Mouse (Mus musculus): ENCODE measurements around the gene Gm8332.
"Not testable (repeated sequence)": the region's sequence is repeated elsewhere in the genome, so short reads cannot be mapped to it uniquely, and the experiment has no call there.

Gm8332 gene

DNA sequence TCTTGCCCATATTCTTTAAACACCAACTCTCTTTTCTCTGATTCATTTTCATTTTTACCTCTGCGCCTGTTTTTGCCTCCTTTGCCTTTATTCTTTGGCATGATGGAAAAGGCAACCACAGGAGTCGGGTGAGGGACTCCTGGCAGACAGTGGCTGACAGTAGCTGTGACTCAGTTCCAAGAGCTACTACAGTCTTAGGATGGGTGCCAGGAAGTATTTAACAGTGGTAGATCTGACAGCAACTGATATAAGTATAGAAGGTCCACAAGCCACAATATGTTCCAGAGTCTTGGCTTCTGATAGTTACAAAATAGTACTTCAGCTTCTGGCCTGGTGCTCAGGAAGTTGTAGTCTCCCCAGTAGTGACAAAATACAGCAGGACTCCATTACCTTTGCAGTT, at the start of gene Gm8332:
Gene Gm8332, minus strand, starts transcription at position 101 of the 400 bp plus-strand sequence.
- not testable (repeated sequence) for DNase-seq

DNA sequence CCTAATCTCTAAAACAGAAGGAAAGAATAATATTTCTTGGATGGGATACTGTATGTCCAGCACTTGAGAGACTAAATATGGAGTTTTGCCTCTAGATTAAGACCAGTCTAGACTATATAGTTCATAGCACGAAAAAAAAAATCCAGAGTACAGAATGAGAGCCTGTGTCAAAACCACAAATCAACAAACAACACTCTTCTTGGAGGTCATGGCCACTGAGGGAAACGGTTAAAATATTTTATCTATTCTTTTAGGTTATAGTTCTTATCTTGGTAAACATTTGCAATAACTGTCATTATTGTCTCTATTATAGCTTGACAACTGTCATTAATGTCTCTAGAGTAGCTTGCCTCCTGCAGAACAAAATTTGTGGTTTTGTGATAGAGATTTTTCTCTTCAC, 47.3 kb upstream of the Gm8332 start:
- not testable (repeated sequence) for DNase-seq

DNA sequence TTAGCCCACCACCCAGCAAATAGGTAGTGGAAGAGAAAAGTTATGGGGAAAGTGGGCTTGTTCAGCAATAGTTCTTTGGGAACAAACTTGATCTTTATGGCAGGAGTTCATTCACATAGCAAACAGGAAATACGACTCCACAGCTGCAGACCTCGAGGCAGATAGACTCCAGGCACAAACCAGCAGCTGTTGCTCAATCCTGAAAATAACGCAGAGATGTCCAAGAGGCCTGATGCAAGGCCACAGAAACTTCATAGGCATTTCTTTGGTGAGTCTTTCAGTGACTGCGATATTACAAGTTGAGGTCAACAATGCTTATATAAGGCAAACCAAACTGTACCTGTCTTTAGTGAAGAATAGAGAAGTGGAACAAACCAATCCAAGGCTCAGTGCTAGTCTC, 43.2 kb upstream of the Gm8332 start:
- DNase-seq = not testable (repeated sequence)

DNA sequence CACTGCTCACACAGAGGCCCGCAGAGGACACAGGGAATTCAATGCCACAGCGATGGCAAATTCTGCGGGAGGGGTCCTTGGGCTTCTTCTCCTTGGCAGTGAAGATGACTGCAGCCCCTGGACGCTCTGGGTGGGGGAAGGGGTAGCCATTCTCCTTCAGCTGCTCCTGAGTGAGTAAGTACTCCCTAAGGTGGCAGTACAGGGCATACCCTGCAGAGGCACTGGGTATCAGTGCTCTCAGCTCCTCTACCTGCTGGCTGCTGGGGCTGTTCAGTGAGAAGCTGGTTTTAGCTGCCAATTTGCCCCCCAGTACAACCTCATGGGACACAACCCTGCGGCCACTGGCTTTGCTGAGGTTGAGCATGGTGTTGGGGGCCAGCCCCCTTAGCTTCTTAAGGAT, 35.3 kb upstream of the Gm8332 start:
- not testable (repeated sequence) for DNase-seq

DNA sequence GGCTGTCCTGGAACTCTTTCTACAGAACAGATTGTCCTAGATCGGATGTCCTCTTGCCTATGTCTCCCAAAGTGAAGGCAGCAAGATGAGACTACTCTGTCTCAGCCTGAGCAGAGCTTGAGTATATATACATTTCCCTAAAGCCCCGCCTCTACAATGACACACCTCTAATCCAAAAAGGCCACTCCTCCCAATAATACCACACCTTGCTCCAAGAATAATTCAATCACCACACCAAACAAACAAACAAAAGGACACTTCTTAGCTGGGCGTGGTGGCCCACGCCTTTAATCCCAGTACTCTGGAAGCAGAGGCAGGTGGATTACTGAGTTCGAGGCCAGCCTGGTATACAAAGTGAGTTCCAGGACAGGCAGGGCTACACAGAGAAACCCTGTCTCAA, 24.5 kb upstream of the Gm8332 start, which contains the start of gene Gm5662:
Gene Gm5662, minus strand, starts transcription at position 101 of the 400 bp plus-strand sequence.
- not testable (repeated sequence) for DNase-seq

DNA sequence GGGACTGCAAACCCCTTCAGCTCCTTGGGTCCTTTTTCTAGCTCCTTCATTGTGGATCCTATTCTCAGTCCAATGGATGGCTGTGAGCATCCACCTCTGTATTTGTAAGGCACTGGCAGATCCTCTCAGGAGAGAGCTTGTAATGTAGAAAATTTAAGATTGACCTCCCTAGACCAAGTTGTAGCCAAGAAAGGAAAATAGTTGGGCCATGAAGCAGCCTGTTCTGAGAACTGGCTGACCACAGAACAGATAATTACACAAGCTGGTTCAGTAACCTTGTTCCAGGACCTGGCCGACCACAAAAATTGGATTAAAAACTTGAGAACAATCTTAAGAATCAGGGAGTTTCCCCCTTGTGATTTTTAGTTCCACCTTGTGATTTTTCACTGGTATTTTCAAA, 7.3 kb upstream of the Gm8332 start:
- no peak for DNase-seq

DNA sequence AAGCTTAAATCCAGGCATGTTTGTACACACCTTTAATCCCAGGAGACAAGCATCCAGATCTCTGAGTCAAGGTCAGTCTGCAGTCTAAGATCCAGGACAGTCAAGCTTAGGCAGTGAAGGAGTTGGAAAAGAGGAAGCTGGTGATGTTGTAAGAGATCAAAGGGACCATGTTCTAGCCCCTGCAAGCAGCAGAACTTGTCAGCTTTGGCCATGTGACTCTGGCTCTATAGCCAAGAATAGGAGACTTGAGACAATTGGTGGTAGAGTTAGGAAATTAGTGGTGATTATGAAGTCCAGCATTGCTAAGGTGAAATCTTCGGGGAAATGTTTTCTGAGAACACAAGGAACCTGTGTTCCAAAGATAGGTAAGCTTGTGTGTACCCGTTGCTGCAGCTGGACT, 6.0 kb upstream of the Gm8332 start:
- not testable (repeated sequence) for DNase-seq

GRCm38 (mm10) chr12:88245786-88246185, 4.1 kb downstream of the Gm8332 start:
- not testable (repeated sequence) for DNase-seq

- not testable (repeated sequence) for DNase-seq
These were observed 7.0 kb downstream of the Gm8332 start for GRCm38 (mm10) chr12:88242940-88243339.

DNA sequence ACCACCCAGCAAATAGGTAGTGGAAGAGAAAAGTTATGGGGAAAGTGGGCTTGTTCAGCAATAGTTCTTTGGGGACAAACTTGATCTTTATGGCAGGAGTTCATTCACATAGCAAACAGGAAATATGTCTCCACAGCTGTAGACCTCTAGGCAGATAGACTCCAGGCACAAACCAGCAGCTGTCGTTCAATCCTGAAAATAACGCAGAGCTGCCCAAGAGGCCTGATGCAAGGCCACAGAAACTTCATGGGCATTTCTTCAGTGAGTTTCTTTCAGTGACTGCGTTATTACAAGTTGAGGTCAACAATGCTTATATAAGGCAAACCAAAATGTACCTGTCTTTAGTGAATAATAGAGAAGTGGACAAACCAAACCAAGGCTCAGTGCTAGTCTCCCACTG, 30.5 kb downstream of the Gm8332 start:
- no peak for DNase-seq

- DNase-seq = not testable (repeated sequence)
These were observed 31.8 kb downstream of the Gm8332 start for GRCm38 (mm10) chr12:88218059-88218458.

DNA sequence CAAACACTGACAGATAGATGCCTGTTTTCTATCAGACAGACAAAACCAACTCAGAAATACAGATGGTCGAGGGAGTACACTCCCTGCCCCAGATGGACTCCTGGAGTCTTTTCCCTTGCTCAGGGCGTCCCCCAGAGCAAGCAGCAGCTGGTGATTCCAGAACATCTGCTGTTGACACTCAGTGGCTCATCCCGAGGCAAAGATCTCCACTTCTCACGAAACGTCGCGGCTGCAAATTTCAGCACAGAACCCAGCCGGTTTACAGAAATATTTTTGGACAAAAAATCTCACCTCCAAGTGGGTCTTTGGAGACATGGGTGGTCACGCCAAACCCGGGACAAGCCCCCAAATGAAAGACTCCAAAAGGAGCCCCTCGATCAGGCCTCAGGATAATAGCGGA, 35.3 kb downstream of the Gm8332 start:
- DNase-seq = no peak

DNA sequence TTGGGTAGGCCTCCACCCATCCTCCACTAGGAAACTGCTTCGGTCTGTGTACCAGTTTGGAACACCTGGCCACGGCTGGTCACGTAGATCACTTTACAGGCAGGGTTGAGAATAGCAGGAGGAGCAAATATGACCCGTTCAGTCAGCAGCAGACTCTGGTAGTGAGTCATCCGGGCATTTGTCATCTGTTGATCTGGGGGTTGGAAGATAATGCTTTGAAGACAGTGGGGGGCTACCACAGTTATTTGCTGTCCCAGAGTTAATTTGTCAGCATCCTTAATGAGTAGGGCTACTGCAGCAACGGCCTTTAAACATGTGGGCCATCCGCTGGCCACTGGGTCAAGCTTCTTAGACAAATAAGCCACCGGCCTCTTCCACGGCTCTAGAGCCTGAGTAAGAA, 38.4 kb downstream of the Gm8332 start:
- not testable (repeated sequence) for DNase-seq

DNA sequence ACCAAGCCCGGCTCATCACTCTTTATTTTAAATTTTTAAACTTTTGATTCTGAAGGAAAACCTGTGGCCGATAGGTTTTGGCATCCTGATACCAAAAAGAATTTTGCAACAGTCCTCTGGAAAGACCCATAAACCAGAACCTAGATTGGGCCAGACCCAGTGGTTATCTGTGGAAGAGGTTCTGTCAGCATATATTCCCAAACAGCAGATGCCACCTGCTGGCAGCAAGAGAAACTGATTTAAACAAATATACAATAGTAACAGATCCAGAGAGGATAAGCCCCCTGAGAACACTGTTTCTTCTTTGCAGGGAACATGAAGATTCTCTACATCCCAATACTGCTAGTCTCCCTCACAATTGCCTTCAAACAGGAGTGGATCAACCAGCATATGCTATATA, 47.0 kb downstream of the Gm8332 start:
- no peak for DNase-seq
